Mouse (Mus musculus) intestine, postnatal 0 days (tissue): ENCODE results near the gene Gm45716. TPM values are rescaled to one million over a fixed set of nuclear protein-coding genes. Genes with fewer than 3 reads are reported as not detected.

Source experiments
- ATAC-seq: fragments of 200-750 bp; cut with Nextera tagmentation; 2 replicates; pipeline ENCODE4 v1.8.0; 2017; ENCODE audit warnings: mild to moderate bottlenecking, moderate TSS enrichment, moderate library complexity
- H3K27ac ChIP-seq: fragments of 300-500 bp; sonication (generic); 2 replicates; pipeline ENCODE4 v1.5.1; 2014; ENCODE audit warnings: mild to moderate bottlenecking, low read depth, low read length, moderate library complexity
- H3K27me3 ChIP-seq: fragments of 300-500 bp; sonication (generic); replicated peaks from 2 replicates; pipeline ENCODE4 v1.6.1; 2014; ENCODE audit warnings: low read length, mixed read lengths; ENCODE audit not compliant: control insufficient read depth, insufficient read depth
- H3K36me3 ChIP-seq: fragments of 300-500 bp; sonication (generic); 2 replicates; pipeline ENCODE4 v1.6.1; 2014; ENCODE audit warnings: mild to moderate bottlenecking, moderate library complexity; ENCODE audit not compliant: control insufficient read depth, insufficient read depth
- H3K4me1 ChIP-seq: fragments of 300-500 bp; sonication (generic); replicated peaks from 2 replicates; pipeline ENCODE4 v1.6.1; 2014; ENCODE audit warnings: antibody characterized with exemption, low read length, mixed read lengths; ENCODE audit not compliant: control insufficient read depth, insufficient read depth
- H3K4me2 ChIP-seq: fragments of 300-500 bp; sonication (generic); replicated peaks from 2 replicates; pipeline ENCODE4 v1.6.1; 2014; ENCODE audit warnings: low read depth, mild to moderate bottlenecking, moderate library complexity
- H3K4me3 ChIP-seq: fragments of 300-500 bp; sonication (generic); 2 replicates; pipeline ENCODE4 v1.5.1; 2014; ENCODE audit warnings: low read depth, low read length
- H3K9ac ChIP-seq: fragments of 300-500 bp; sonication (generic); 2 replicates; pipeline ENCODE4 v1.6.1; 2014; ENCODE audit warnings: mild to moderate bottlenecking, low read depth, low read length
- H3K9me3 ChIP-seq: fragments of 300-500 bp; sonication (generic); 2 replicates; pipeline ENCODE4 v1.6.1; 2016; ENCODE audit warnings: mixed run types; ENCODE audit not compliant: control insufficient read depth
- CTCF ChIP-seq: sonication (generic); IDR thresholded peaks from 2 replicates; pipeline ENCODE4 v1.5.1; 2016; ENCODE audit warnings: low read depth, mild to moderate bottlenecking, control low read depth, antibody characterized with exemption, moderate library complexity
- WGBS: fragments of 180-500 bp; shearing (Covaris S2); extraction: QIAGEN DNeasy Blood & Tissue Kit; methylation state at CpG from one replicate; pipeline ENCODE4 v1.1.7; 2014; 5-methylcytosine and 5-hydroxymethylcytosine counted together
- polyA plus RNA-seq: library from polyadenylated mRNA; unstranded; fragments of >200 nt; fragmentation: Nextera tagmentation; extraction: Ambion mirVana; gene quantifications from 2 replicates; pipeline ENCODE4 v1.2.1, GENCODE M21; 2015

The Gm45716 gene
- 23.9 and 25.4 TPM in 2 replicates for polyA plus RNA-seq

GRCm38 (mm10) chr11:90187441-90187840 is at the start of gene Gm45716:
Gm45716 (plus strand) TSS chr11:90187683.
- Histone ChIP-seq H3K4me3 (no peak within 1 kb of the TSS), H3K4me1 (no peaks in the 10 kb centered on the region), H3K36me3 (no peaks in the 10 kb centered on the region), H3K9ac (no peak within 1 kb of the TSS), H3K9me3 (no peaks in the 10 kb centered on the region), H3K27ac (no peak within 1 kb of the TSS), H3K4me2 (no peak within 1 kb of the TSS), H3K27me3 (no peaks in the 10 kb centered on the region)
- 87% methylated on average over 7 of the region's 7 CpGs for WGBS
- ATAC-seq, result no peak
- no peak for TF ChIP-seq CTCF

GRCm38 (mm10) chr11:90142393-90142792 is 45.1 kb upstream of the Gm45716 start:
- H3K4me1 ChIP-seq, result no peaks in the 10 kb centered on the region
- no peaks in the 10 kb centered on the region for H3K36me3 ChIP-seq
- ATAC-seq, result no peak
- no peak overlapping the region for H3K9ac ChIP-seq
- H3K27ac ChIP-seq, result no peak overlapping the region
- H3K9me3 ChIP-seq, result no peaks in the 10 kb centered on the region
- H3K4me3 ChIP-seq, result no peak overlapping the region
- H3K27me3 ChIP-seq, result no peaks in the 10 kb centered on the region
- H3K4me2 ChIP-seq, result no peak overlapping the region
- WGBS, result 36% methylated on average over 4 of the region's 4 CpGs
- TF ChIP-seq CTCF, result no peak

GRCm38 (mm10) chr11:90142936-90143335 is 44.5 kb upstream of the Gm45716 start:
- Histone ChIP-seq H3K9me3 (no peaks in the 10 kb centered on the region), H3K4me1 (no peaks in the 10 kb centered on the region), H3K9ac (no peak overlapping the region), H3K27ac (no peak overlapping the region), H3K4me3 (no peak overlapping the region), H3K4me2 (no peak overlapping the region), H3K27me3 (no peaks in the 10 kb centered on the region), H3K36me3 (no peaks in the 10 kb centered on the region)
- no peak for ATAC-seq
- TF ChIP-seq CTCF, result no peak
- 58% methylated on average over 4 of the region's 4 CpGs for WGBS

GRCm38 (mm10) chr11:90146086-90146860 is 41.2 kb upstream of the Gm45716 start:
- no peak for ATAC-seq
- Histone ChIP-seq H3K4me3 (no peak overlapping the region), H3K9ac (no peak overlapping the region), H3K9me3 (no peaks in the 10 kb centered on the region), H3K4me1 (no peaks in the 10 kb centered on the region), H3K36me3 (no peaks in the 10 kb centered on the region), H3K4me2 (no peak overlapping the region), H3K27ac (no peak overlapping the region), H3K27me3 (no peaks in the 10 kb centered on the region)
- 93% methylated on average over 17 of the region's 17 CpGs for WGBS
- TF ChIP-seq CTCF, result no peak

- 48% methylated on average over 5 of the region's 5 CpGs for WGBS
- no peaks in the 10 kb centered on the region for H3K27me3 ChIP-seq
- no peak for ATAC-seq
- no peak overlapping the region for H3K4me2 ChIP-seq
- no peaks in the 10 kb centered on the region for H3K9me3 ChIP-seq
- no peak for TF ChIP-seq CTCF
- H3K9ac ChIP-seq, result no peak overlapping the region
- no peak overlapping the region for H3K4me3 ChIP-seq
- no peaks in the 10 kb centered on the region for H3K4me1 ChIP-seq
- H3K36me3 ChIP-seq, result no peaks in the 10 kb centered on the region
- no peak overlapping the region for H3K27ac ChIP-seq
Measured at GRCm38 (mm10) chr11:90155066-90155465, 32.4 kb upstream of the Gm45716 start.

- Histone ChIP-seq H3K36me3 (no peaks in the 10 kb centered on the region), H3K27ac (no peak overlapping the region), H3K9me3 (no peaks in the 10 kb centered on the region), H3K9ac (no peak overlapping the region), H3K4me2 (no peak overlapping the region), H3K4me1 (no peaks in the 10 kb centered on the region), H3K27me3 (no peaks in the 10 kb centered on the region), H3K4me3 (no peak overlapping the region)
- WGBS, result 30% methylated on average over 2 of the region's 2 CpGs
- ATAC-seq, result no peak
- no peak for TF ChIP-seq CTCF
Measured at GRCm38 (mm10) chr11:90155466-90155865, 32.0 kb upstream of the Gm45716 start.
